Mouse (Mus musculus) spleen, adult 2 months (tissue): ENCODE data around the gene Nme4. TPM values are rescaled to one million over a fixed set of nuclear protein-coding genes. Genes with fewer than 3 reads are reported as not detected.

ENCODE experiments used
- DNase-seq, 2 experiments: peaks; one replicate each; pipeline versions ENCODE4 v3.0.0 to v3.0.0-alpha.2; 2012 to 2021; ENCODE audit warnings: low spot score in 2 of 2, low read depth in 1 of 2
- H3K27ac ChIP-seq: fragments of 200-500 bp; 2 replicates; pipeline ENCODE4 v1.5.1; 2012; ENCODE audit warnings: low read length, inconsistent platforms; ENCODE audit not compliant: insufficient read depth
- H3K27me3 ChIP-seq: fragments of 200-500 bp; 2 replicates; pipeline ENCODE4 v1.6.1; 2012; ENCODE audit warnings: mild to moderate bottlenecking, moderate library complexity, low read length, inconsistent platforms; ENCODE audit not compliant: control insufficient read depth, insufficient read depth
- H3K36me3 ChIP-seq: fragments of 200-500 bp; 2 replicates; pipeline ENCODE4 v1.6.1; 2012; ENCODE audit warnings: mild to moderate bottlenecking, low read length, inconsistent platforms; ENCODE audit not compliant: control insufficient read depth, insufficient read depth
- H3K4me1 ChIP-seq: fragments of 200-500 bp; 2 replicates; pipeline ENCODE4 v1.6.1; 2011; ENCODE audit warnings: inconsistent platforms; ENCODE audit not compliant: control insufficient read depth, insufficient read depth, insufficient read length
- H3K4me3 ChIP-seq: fragments of 200-500 bp; 2 replicates; pipeline ENCODE4 v1.5.1; 2011; ENCODE audit warnings: mild to moderate bottlenecking, inconsistent platforms; ENCODE audit not compliant: insufficient read depth, insufficient read length; ENCODE audit errors: extremely low read depth
- CTCF ChIP-seq: fragments of 200-500 bp; IDR thresholded peaks from 2 replicates; pipeline ENCODE4 v1.5.1; 2011; ENCODE audit warnings: mild to moderate bottlenecking, inconsistent platforms; ENCODE audit not compliant: insufficient read depth, insufficient read length, insufficient replicate concordance; ENCODE audit errors: extremely low read depth
- POLR2A ChIP-seq: fragments of 200-500 bp; IDR thresholded peaks from 2 replicates; pipeline ENCODE4 v1.6.1; 2011; ENCODE audit warnings: low read depth, low read length, inconsistent platforms
- WGBS: fragments of 180-500 bp; shearing (Covaris S2); methylation state at CpG from one replicate; pipeline ENCODE4 v1.1.7; 2018; 5-methylcytosine and 5-hydroxymethylcytosine counted together
- polyA plus RNA-seq: library from polyadenylated mRNA; depleted of rRNA; stranded (reverse); fragments of >200 nt; gene quantifications from 2 replicates; pipeline ENCODE4 v1.2.3, GENCODE M21; 2012

The Nme4 gene
- polyA plus RNA-seq, 1 experiment, result 13.7 TPM

GRCm38 (mm10) chr17:26078851-26079250 is 16.6 kb downstream of the Nme4 start:
- Histone ChIP-seq H3K4me1 (no peaks in the 10 kb centered on the region), H3K27me3 (no peaks in the 10 kb centered on the region), H3K27ac (no peak overlapping the region), H3K4me3 (no peak overlapping the region), H3K36me3 (no peaks in the 10 kb centered on the region)
- DNase-seq, result no peak
- WGBS, result 73% methylated on average over 2 of the region's 2 CpGs
- TF ChIP-seq POLR2A, result no peak
- no peak for TF ChIP-seq CTCF

GRCm38 (mm10) chr17:26075246-26075645 is 20.2 kb downstream of the Nme4 start:
- Histone ChIP-seq H3K4me1 (no peaks in the 10 kb centered on the region), H3K27ac (no peak overlapping the region), H3K27me3 (peaks cover 2% of the 10 kb centered on the region; the same call in 1 of the 2 replicates), H3K36me3 (no peaks in the 10 kb centered on the region), H3K4me3 (no peak overlapping the region)
- TF ChIP-seq POLR2A (no peak), CTCF (no peak)
- 79% methylated on average over 3 of the region's 3 CpGs for WGBS
- no peak for DNase-seq

- 23% methylated on average over 6 of the region's 6 CpGs for WGBS
- TF ChIP-seq POLR2A (no peak), CTCF (no peak)
- Histone ChIP-seq H3K4me3 (0 out of 2 replicates have a peak overlapping the region, but pooled peaks have one; percentile 93), H3K27ac (no peak overlapping the region), H3K4me1 (peaks cover 14% of the 10 kb centered on the region), H3K27me3 (peaks cover 4% of the 10 kb centered on the region), H3K36me3 (no peaks in the 10 kb centered on the region)
- no peak for DNase-seq
Observed at GRCm38 (mm10) chr17:26070136-26070535, 25.3 kb downstream of the Nme4 start.

GRCm38 (mm10) chr17:26068831-26069739 is 26.3 kb downstream of the Nme4 start, which contains the start of gene Rab11fip3:
Gene Rab11fip3, minus strand, starts transcription at chr17:26069555.
- Histone ChIP-seq H3K4me1 (peaks cover 14% of the 10 kb centered on the region), H3K27ac (no peak within 1 kb of the TSS), H3K36me3 (no peaks in the 10 kb centered on the region), H3K27me3 (peaks cover 4% of the 10 kb centered on the region), H3K4me3 (peak within 1 kb of the TSS; percentile 93)
- peak; percentile 65 to 71 for DNase-seq
- TF ChIP-seq CTCF, result no peak
- TF ChIP-seq POLR2A, result peak; percentile 4; the same call in 1 of the 2 replicates
- under 1% methylated on average over 93 of the region's 94 CpGs for WGBS

GRCm38 (mm10) chr17:26068024-26068830 is 27.2 kb downstream of the Nme4 start:
- WGBS, result 16% methylated on average over 44 of the region's 44 CpGs
- Histone ChIP-seq H3K27ac (no peak overlapping the region), H3K27me3 (peaks cover 4% of the 10 kb centered on the region), H3K4me3 (peak overlapping the region; percentile 93), H3K4me1 (peaks cover 14% of the 10 kb centered on the region), H3K36me3 (no peaks in the 10 kb centered on the region)
- no peak for DNase-seq
- no peak for TF ChIP-seq POLR2A
- no peak for TF ChIP-seq CTCF

- no peaks in the 10 kb centered on the region for H3K36me3 ChIP-seq
- H3K27ac ChIP-seq, result no peak overlapping the region
- H3K4me3 ChIP-seq, result no peak overlapping the region
- peaks cover 4% of the 10 kb centered on the region for H3K27me3 ChIP-seq
- no peak for DNase-seq
- TF ChIP-seq CTCF (no peak), POLR2A (no peak)
- H3K4me1 ChIP-seq, result peaks cover 14% of the 10 kb centered on the region
- 91% methylated on average over 7 of the region's 7 CpGs for WGBS
Observed at GRCm38 (mm10) chr17:26066488-26067020, 28.8 kb downstream of the Nme4 start.

GRCm38 (mm10) chr17:26064916-26065315 is 30.5 kb downstream of the Nme4 start:
- no peak for DNase-seq
- WGBS, result 45% methylated on average over 6 of the region's 6 CpGs
- Histone ChIP-seq H3K4me3 (no peak overlapping the region), H3K27ac (no peak overlapping the region), H3K36me3 (no peaks in the 10 kb centered on the region), H3K4me1 (peaks cover 14% of the 10 kb centered on the region), H3K27me3 (peaks cover 2% of the 10 kb centered on the region)
- no peak for TF ChIP-seq POLR2A
- no peak for TF ChIP-seq CTCF
